Mouse (Mus musculus) thymus, postnatal 36 days (tissue): ENCODE data around the gene Nes.

Experiments used
- DNase-seq, 2 experiments: peaks; one replicate each; pipeline ENCODE4 v3.0.0; 2022; ENCODE audit warnings: mixed read lengths in 2 of 2

Nes gene

DNA sequence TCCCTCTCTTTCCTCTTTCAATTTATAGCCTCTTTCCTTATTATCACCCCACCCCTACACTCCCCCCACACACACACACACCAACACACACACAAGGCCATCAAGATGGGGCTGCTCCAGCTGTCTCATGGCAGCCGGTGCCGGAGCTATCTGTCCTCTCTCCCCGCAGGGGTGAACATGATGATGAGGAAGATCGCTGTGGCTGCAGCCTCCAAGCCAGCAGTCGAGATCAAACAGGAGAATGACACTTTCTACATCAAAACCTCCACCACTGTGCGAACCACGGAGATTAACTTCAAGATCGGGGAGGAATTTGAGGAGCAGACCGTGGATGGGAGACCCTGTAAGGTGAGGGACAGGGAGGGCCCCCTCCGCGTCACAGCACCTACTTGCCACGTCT lies 18.9 kb upstream of the Nes start:
- DNase-seq: no peak

DNA sequence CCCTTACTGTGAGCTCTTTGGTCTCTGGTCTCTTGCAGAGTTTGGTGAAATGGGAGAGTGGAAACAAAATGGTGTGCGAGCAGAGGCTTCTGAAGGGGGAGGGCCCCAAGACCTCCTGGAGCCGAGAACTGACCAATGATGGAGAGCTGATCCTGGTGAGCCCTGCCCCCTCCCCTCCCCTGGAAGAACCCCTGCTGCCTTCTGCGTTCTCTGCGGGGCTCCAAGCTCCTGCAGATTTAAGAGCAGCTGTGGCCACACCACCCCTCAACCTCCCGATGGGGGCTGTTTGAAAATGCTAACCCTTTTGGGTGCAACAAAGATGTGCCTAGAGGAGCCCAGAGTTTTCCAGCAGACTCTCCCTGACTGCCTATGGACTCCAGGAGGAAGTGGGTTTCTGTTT lies 18.4 kb upstream of the Nes start:
- DNase-seq: no peak

DNA sequence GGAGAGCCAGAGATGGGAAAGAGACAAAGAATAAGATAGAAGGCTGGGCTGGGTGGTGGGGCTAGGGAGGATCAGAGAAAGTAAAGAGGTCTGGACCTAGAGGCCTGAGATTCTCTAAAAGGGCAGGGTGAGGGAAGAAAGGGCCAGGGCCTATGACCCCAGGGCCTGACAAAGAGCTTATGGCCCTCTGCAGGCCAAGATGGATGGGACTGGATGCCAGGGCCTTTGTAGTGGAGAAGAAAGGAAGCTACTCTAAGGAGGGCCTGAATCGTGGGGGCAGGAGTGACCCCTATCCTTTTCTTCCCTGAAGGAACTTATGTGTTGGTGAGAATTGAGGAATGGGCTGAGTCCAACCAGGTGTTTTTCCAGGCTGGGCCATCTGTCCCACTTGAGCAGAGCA lies 12.8 kb upstream of the Nes start:
- DNase-seq: no peak

DNA sequence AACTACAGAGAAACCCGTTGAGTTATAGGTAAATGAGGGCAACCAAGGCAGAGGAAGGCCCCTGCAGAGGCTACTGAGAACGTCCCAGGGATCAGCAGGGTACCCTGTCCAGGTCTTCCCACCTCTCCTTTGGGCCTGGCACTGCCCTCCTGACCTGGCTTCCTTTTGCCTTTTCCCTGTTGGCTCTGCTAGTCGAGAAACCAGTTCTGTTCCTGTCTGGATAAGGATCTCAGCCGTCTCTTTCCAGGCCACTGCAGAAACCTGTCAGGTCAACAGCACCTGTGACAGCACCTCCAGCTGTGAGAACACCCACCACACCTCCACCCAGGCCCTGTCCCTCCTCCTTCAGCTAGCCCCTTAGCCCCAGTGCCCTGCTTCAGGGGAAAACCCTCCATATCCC lies 12.4 kb upstream of the Nes start:
- DNase-seq: no peak

DNA sequence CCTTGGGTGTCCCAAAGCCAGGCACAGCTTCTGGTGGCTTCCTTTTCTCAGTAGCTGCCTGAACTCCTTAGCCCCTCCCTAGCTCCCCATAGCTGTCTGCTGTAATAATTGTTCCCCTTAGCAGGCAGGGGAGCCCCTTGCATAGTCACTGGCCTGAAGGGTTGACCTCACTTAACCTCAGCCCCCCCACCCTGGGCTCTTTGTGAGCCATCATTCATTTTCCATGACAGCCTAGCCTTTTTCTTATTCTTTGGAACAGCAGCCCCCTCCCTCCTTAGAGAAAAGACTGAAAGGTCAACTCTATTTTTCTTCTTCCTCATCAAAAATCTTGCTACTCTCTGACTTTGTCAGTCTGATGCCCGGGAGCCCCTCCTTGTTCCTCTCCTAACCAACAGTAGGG lies 11.9 kb upstream of the Nes start:
- DNase-seq: no peak

DNA sequence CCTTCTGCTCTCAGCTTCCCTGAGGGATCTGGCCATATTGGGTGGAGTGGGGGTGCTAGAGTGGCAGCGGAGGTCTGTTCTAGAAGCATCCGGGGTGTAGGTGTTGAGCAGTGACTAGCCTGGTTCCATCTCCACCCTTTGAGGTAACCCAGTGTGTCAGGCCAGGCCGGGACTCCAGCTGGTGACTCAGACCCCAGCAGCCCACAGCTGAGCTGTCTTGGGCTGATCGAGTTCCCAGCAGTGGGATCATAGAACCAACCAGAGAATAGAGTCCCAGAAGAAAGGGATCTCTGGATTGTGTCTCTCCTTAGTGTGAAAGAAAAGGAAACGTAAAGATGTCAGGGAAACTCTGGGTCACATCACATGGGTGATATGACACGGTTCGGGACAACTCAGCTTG lies 11.5 kb upstream of the Nes start:
- no peak for DNase-seq

DNA sequence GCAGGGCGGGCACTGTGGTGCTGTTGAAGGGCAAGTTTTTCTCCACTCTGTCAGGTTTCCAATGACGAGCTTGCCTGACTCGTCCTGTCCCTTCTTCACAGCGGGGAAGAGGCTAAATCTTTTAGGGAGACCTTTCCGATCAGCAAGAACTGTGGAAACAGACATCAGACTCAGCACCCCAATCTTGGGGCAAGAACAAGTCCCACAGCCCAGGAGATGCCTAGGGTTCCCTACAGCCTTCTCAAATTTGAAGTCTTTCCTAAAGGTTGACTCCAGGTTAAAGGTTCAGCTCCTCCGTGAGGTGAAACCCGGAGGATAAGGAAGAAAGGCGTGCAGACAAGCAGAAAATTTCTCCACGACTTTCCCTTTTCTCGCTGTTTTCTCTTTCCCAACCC lies 10.7 kb upstream of the Nes start:
- no peak for DNase-seq

DNA sequence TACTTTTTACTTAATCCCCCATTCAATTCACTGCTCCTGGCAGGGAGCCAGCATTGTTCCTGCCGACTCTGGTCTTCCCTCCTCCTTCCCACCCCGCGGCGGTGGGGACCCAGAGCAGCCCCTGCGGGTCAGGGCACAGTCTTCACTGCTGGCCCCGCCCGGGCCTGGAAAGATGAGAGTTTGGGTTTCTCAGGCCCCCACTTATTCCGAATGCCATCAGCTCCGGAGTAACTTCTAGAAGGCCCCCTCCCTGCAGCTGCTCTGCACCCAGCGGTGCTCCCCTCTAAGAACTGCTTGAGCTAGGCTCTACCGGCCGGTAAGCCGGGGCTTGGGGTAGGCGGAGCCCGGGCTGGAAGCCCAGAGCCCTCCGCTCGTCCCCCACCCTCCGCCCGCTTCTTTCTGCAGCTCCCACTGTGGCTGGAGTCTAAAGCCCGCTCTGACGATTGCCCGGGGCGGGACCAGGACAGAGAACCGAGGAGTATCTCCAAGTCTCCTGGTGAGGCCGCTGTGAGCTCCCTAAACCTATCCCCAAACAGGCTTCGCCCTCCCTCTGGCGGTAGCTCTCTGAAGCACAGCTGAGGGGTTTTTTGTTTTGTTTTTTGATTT lies 10.2 kb upstream of the Nes start:
- DNase-seq: peak; percentile 67 to 74

DNA sequence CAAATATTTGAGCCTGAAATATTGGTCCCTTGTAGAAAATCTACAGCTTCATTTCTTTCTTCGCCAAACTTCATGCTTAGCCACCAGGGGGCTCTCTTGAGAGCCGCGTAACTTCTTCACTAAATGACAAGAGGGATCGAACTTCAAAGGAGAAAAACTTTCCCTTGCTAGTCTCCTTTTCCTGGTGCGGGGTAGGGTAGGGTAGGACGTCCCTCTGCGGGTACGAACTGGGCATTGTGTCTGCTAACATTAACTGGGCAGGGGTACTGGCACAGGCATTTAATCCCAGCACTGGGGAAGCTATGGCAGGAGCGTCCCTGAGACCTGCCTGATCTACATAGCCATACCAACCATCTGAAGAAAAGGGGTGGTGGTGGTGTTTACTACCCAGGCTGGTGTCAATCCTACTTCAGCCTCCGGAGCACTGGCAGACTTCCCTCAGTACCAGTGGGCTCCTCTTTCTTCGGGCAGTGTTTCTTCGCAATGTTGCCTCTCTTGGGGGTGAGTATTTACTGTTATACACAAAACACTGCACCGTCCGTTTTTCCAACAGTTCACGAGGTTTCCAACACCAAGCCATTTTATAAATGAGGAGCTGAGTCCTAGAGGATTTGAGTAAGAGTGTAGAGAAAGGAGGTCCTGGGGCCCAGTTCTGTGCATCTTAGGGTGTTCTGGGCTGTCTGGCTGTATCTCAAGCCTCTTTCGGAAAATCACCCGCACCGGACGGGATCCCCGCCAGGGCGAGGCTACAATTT lies 517 bp upstream of the Nes start:
- peak; percentile 34 to 47 for DNase-seq

DNA sequence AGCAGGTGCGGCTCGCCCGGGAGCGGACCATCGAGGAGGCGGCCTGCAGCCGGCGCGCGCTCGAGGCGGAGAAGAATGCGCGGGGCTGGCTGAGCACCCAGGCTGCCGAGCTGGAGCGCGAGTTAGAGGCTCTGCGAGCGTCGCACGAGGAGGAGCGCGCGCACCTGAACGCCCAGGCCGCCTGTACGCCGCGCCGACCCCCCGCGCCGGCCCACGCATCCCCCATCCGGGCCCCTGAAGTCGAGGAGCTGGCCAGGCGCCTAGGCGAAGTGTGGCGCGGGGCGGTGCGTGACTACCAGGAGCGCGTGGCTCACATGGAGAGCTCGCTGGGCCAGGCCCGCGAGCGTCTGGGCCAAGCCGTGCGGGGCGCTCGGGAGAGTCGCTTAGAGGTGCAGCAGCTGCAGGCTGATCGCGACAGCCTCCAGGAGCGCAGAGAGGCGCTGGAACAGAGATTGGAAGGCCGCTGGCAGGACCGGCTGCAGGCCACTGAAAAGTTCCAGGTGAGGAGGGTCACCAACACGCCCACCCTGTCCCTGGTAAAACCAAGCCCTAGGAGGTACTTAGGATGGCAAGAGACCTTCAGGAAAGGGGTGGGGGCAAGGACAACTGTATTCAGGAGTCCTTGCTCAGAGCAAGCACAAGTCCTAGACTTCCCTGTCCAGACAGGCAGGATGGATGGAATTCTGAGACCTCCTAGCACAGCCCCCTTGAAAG lies 768 bp downstream of the Nes start:
- DNase-seq: no peak

DNA sequence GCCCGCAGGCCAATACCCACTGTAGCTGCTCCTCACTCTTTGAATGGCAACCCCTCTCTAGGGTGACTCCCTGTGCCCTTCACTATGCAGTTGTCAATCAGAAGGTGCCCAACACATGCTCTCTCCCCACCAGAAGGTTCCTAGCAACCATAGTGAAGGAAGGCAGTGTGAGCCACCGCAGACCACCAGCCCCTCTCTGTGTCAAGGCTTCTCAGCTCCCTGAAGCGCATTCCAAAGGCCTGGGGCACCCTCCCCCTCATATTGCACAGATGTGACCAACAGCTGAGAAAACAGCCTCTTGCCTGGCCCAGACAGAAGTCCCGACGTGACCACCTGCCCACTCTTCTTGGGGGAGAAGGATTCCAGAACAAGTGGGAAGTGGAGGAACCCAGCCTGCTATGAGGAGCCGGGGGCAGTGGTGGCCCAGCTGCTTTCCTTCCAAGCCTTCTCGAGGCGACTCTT lies 1.4 kb downstream of the Nes start:
- DNase-seq: no peak

DNA sequence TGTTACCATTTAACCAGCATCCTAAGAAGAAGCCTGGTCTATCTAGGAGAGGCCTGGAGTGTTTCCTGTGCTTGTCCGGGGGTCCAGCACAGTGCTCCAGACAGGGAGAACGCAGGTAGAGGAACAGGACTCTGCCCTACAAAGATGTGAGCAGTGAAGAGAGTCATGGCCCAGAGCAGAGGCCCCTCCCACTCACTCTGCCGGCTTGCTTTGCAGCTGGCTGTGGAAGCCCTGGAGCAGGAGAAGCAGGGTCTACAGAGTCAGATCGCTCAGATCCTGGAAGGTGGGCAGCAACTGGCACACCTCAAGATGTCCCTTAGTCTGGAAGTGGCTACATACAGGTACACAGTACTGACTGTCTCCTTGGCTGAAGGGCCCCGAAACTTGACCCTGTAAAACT lies 1.9 kb downstream of the Nes start:
- no peak for DNase-seq

DNA sequence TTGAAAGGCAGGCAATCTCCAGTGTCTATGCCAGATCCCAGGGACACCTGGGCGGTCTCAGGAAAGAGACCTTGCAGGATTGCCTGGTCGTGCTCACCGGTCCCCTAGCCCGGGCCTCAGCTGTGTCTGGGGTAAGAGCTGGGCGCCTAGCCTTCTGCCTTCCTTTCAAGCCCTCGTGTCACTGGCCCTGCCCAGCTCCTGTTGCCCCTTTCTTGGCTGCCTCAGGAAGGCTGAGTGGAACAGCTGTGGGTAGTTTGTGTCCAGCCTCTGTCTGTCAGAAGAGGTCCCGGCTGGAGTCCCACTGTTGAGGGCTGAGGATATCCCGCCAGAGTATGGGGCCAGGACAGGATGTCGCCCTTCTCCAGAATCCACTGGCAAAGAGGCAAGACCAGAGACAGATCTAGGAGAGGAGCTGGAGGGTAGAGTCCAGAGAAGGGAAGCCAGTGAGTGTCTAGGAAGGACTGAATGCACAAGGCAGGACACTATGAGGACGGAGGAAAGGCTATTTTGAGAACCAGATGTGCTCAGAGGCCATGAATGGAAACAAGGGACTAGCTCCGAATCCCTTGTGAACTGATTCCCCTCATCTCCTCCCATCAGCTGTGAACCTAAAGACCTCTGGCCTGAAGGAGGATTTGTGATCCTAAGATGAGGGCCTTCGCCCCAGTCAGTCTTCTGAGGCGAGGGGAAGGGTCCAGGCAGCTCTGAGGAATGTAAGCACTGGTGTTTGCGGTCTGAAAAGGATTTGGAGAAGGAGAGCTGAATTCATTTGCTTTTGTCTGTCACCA lies 2.9 kb downstream of the Nes start:
- DNase-seq: no peak

DNA sequence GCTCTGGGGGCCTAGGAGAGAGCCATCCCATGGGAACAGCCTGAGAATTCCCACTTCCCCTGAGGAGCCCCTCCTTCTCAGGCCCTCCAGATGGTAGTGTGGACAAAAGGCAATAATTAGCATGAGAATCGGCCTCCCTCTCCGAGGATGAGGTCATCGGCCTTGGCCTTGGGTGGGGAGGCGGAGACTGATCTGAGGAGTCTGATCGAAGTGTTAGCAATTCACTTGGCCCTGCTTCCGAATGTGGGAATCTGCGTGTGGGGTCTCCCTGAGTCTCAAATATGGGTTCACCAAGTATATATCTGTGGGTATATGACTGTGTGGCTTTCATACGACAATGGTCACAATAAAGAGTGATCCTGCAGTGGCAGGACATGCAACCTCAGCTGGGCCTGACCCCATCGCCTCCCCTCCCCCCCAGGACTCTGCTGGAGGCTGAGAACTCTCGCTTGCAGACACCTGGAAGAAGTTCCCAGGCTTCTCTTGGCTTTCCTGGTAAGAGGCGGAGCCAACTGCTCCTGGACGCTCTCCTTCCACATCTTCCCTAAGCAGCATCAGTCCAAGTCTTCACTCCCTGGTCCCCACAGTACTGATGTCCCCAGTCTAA lies 3.6 kb downstream of the Nes start:
- DNase-seq: no peak

DNA sequence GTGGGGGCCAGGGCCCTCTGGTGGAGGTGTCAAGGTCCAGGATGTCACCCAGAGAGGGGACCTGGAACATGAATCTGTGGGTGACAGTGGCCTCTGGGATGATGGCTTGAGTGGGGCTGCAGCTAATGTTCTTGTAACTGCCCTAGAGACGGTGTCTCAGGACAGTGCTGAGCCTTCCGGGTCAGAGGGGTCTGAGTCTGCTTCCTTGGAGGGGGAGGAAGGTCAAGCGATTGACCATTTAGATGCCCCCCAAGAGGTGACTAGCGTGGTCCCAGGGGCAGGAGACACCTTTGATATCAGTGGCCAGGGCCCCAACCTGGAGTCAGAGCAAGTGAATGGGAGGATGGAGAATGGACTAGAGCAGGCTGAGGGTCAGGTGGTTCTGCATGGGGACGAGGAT lies 8.6 kb downstream of the Nes start:
- no peak for DNase-seq

DNA sequence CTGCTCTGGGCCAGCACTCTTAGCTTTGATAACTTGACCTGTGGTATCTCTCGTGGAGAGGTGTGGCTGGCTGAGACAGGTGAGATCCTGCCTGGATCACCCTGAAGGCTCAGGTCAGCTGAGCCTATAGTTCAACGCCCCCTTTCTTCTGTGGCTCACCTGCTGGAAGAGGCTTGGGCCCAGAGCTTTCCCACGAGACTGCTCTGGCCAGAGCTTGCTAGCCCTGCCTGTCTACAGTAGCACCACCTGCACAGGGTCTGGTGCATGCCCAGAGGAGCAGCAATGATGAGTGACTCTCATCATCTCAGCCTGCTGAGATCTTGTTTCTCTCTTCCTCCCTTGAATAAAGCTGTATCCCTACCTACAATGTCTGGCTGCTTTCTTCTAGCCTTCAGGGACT lies 9.2 kb downstream of the Nes start:
- no peak for DNase-seq

DNA sequence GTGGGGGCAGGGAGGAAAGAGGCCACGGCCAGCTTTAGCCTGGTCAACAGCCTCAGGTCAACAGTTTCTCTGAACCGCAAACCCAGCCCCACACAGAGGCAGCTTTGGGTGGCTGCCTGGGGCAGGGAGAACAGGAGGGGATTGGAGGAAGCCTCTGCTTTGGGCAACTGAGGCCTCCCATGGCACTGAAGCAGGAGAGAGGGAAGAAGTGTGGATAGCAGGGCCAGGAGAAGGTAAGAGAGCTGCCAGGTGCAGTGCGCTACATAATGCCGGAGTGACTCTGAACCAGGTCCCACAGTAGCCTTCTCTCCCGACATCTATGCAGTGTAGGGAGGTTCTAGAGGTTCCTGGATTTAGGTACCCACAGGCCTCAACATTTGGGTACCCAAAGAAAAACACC lies 9.8 kb downstream of the Nes start:
- DNase-seq: no peak

DNA sequence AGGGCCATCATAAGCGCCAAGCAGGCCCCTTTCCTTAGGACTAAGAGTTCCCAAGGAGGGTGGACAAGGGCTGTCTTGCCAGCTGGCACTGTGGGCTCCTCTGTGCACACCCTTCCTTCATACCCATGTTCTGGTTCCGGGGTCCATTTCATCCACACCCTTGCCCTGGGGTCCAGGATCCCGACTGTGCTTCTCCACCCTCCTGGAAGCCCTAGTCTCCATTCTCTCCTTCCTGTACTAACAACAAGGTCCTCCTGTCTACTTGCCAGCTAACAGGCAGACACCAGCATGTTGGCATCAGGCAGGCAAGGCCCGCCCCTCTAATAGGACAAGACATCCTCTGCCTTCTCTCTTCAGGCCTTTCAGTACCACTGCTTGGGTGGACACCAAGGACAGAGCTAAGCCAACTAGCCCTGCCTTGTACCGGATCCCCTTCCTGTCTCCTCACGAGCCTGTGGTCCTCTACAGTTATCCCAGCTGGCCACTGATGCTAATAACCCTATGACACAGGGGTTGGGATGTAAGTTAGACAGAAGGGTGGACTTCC lies 10.4 kb downstream of the Nes start:
- no peak for DNase-seq

DNA sequence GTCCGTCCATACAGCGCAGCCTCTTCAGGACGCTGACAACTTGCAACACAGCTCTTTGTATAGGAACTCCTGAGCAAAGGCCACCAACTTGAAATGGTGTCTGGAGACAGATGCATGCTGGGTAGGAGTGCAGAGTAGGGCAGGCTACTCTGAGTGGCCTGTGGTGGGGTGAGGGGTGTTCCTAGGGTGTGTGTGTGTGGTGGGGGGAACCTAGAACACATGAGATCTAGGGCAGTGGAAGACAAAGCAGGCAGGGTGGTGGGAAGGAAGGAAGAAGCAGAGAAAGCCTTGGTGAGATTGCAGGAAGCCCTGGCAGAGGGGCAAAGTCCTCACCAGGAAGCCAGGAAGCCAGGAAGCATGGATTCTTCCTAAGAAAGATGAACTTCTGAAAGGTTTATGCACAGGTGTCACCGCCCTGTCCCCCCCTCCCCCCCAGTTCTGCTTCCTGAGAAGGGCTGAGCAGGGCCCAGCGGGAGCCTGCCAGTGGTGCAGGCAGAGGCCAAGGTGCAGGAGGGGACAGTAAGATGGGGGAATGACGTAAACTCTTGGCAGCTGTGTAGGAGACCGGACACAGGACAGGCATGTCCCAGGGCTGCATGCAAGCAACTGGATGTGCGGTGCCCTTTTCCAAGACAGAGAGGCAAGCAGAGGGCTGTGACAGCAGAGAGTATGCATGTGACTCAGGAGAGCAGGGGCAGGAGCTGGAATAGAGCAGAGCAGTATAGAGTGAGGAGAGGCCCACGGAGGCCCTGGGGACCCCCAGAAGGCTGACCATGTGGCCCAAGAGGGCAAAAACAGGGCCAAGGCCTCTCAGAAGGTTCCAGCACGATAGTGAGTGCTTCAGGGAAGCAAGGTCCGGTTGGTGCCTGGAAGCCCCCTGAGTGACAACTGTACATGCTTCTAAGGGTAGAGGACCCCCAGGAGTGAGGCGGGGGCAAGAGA lies 11.3 kb downstream of the Nes start:
- DNase-seq: no peak

DNA sequence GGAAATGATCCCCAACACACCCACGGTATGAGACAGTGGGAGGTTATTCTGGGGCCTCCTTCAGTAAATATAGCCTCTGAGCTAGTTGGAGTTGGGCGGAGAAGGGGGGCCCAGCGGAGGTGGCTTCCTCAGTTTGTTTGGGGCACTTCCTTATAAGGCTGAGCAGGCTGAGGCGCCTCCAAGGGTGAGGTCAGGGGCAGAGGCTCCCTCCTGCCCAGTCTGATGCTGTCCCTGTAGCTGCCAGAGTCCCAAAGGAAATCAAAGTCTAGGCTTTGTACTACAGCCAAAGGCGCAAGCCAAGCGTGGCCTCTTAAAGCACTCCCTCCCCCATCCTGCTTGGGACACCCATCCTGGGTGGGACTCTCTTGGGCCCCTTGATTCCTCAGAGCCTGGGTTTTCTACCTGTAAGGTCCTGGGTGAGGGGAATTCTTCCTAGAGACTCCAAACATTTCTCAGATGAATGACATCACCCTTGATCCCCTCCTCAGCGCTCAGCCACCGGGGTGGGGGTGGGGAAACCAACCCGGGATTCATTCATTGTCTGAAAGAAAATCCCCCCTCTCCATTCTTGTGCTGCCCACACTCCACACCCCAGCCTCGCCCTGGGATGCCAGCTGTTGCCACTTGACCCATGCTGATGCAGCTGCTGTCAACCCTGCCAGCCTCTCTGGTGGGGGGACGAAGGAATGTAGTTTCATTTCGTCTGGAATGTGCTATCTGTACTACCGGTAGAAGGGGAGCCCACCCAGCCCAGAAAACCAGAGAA lies 12.1 kb downstream of the Nes start:
- no peak for DNase-seq

DNA sequence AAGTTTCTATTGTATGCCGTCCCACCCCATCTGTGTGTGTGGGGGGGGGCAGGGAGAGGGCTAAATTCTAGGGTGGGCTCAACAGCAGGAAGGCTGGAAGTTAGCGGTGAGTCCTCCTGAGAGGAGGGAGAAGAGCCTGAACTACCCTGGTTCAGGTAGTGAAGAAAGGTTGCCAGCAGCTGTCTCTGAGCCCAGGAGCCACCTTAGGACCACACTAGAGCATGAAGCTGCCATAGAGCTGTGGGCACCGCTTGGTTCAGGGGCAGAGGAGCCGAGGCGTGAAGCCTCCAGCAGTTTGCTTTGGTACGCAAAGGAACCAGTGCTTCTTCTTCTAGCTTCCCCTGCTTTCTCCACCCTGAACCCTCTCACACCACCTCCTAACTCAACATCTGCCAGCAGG lies 12.7 kb downstream of the Nes start:
- DNase-seq: no peak
